ENCODE assay signal across 8 mouse cellular contexts in genomic region chr2:38350386-38350785, GRCm38 (mm10). TPM values are rescaled to one million over a fixed set of nuclear protein-coding genes. Genes with fewer than 3 reads are reported as not detected.
DNase-seq lines count a peak whose midpoint lies in the region; ATAC-seq lines count a peak whose summit lies in the region.

No protein-coding gene starts in this region.

- no peak for ATAC-seq in hindbrain, embryonic 16.5 days
- peak; percentile 31 for ATAC-seq in midbrain, embryonic 16.5 days

- H3K9me3 ChIP-seq in embryonic facial prominence, embryonic 10.5 days, result no peaks in the 10 kb centered on the region
- no peaks in the 10 kb centered on the region for H3K9me3 ChIP-seq in hindbrain, embryonic 16.5 days (ENCODE audit: control insufficient read depth, low read length)
- H3K9me3 ChIP-seq in midbrain, embryonic 16.5 days (replicated peaks; ENCODE audit: control insufficient read depth, low read length, poor library complexity, severe bottlenecking), result no peaks in the 10 kb centered on the region

- DNase-seq in kidney, adult 18-20 months, result peak; percentile 18
- DNase-seq in kidney, postnatal 4 days, result no peak
- peak; percentile 67 for DNase-seq in embryonic facial prominence, embryonic 10.5 days (ENCODE audit: low spot score)
- DNase-seq in cerebellum, postnatal 4 days (ENCODE audit: low spot score in 2 of 2), result no peak
- DNase-seq in cerebellum, adult 9-10 months, result no peak
- DNase-seq in thymus, adult 18-20 months, result no peak

- under 1% methylated on average over 13 of the region's 13 CpGs for WGBS in embryonic facial prominence, embryonic 10.5 days
- WGBS in hindbrain, embryonic 16.5 days, result under 1% methylated on average over 13 of the region's 13 CpGs
- WGBS in midbrain, embryonic 16.5 days, result under 1% methylated on average over 13 of the region's 13 CpGs

- H3K36me3 ChIP-seq in embryonic facial prominence, embryonic 10.5 days (replicated peaks), result peaks cover 8% of the 10 kb centered on the region; the same call in 1 of the 2 replicates
- no peaks in the 10 kb centered on the region for H3K36me3 ChIP-seq in hindbrain, embryonic 16.5 days (ENCODE audit: control insufficient read depth, insufficient read depth, low read length)
- no peaks in the 10 kb centered on the region for H3K36me3 ChIP-seq in midbrain, embryonic 16.5 days (ENCODE audit: control insufficient read depth, insufficient read depth, low read length)

- peaks cover 100% of the 10 kb centered on the region for H3K27me3 ChIP-seq in embryonic facial prominence, embryonic 10.5 days (replicated peaks; ENCODE audit: low read depth, poor library complexity, severe bottlenecking)
- H3K27me3 ChIP-seq in hindbrain, embryonic 16.5 days (replicated peaks; ENCODE audit: control insufficient read depth, insufficient read depth, low read length), result peaks cover 66% of the 10 kb centered on the region
- H3K27me3 ChIP-seq in midbrain, embryonic 16.5 days (ENCODE audit: control insufficient read depth, insufficient read depth, low read depth, low read length), result peaks cover 17% of the 10 kb centered on the region

- H3K9ac ChIP-seq in hindbrain, embryonic 16.5 days (ENCODE audit: low read depth, low read length), result no peak overlapping the region
- H3K9ac ChIP-seq in midbrain, embryonic 16.5 days (ENCODE audit: low read depth, low read length), result peak overlapping the region; percentile 47

- peak overlapping the region; percentile 63 for H3K4me3 ChIP-seq in embryonic facial prominence, embryonic 10.5 days
- H3K4me3 ChIP-seq in hindbrain, embryonic 16.5 days (ENCODE audit: low read length), result peak overlapping the region; percentile 46
- H3K4me3 ChIP-seq in midbrain, embryonic 16.5 days (ENCODE audit: low read depth, low read length), result peak overlapping the region; percentile 57

- H3K27ac ChIP-seq in embryonic facial prominence, embryonic 10.5 days (replicated peaks), result peak overlapping the region; percentile 87
- H3K27ac ChIP-seq in hindbrain, embryonic 16.5 days (ENCODE audit: low read depth, low read length), result no peak overlapping the region
- H3K27ac ChIP-seq in midbrain, embryonic 16.5 days (ENCODE audit: low read length), result peak overlapping the region; percentile 90

- H3K4me2 ChIP-seq in hindbrain, embryonic 16.5 days (ENCODE audit: low read length), result peak overlapping the region; percentile 81
- H3K4me2 ChIP-seq in midbrain, embryonic 16.5 days (ENCODE audit: low read length), result peak overlapping the region; percentile 77

- peaks cover 70% of the 10 kb centered on the region for H3K4me1 ChIP-seq in embryonic facial prominence, embryonic 10.5 days
- H3K4me1 ChIP-seq in hindbrain, embryonic 16.5 days (ENCODE audit: control insufficient read depth, insufficient read depth, low read depth, low read length), result peaks cover 21% of the 10 kb centered on the region
- peaks cover 16% of the 10 kb centered on the region for H3K4me1 ChIP-seq in midbrain, embryonic 16.5 days (ENCODE audit: control insufficient read depth, insufficient read depth, low read length)

RNA-seq across cellular contexts. Expression of gene Lhx2, which starts 11.3 kb away (rescaled TPM):
- 17.9 and 19.6 TPM in 2 replicates for polyA plus RNA-seq in embryonic facial prominence, embryonic 10.5 days (2016; fragmentation: Nextera tagmentation; extraction: Ambion mirVana)
- 6.8 and 9.2 TPM in 2 replicates for polyA plus RNA-seq in hindbrain, embryonic 16.5 days (2015; fragmentation: Nextera tagmentation; extraction: Ambion mirVana)
- 37.1 and 44.3 TPM in 2 replicates for polyA plus RNA-seq in midbrain, embryonic 16.5 days (2015; fragmentation: Nextera tagmentation; extraction: Ambion mirVana)

Comparison
In these comparisons a context has a peak if more than half of its experiments do, and no peak if none do; other contexts are left out.
1. DNase-seq: peak in kidney, adult 18-20 months (single experiment) and embryonic facial prominence, embryonic 10.5 days (single experiment); none in kidney, postnatal 4 days (0 of 2), cerebellum, postnatal 4 days (0 of 2), cerebellum, adult 9-10 months (single experiment) and thymus, adult 18-20 months (0 of 2).
2. Peak in every context shown above with its lines, with median percentiles within 50 percentile points of each other: H3K4me3 ChIP-seq.